Mouse (Mus musculus) cortical plate, adult 2 months (tissue): ENCODE data around the gene Sestd1. TPM values are rescaled to one million over a fixed set of nuclear protein-coding genes. Genes with fewer than 3 reads are reported as not detected.

ENCODE experiments used
- H3K27ac ChIP-seq: fragments of 200-500 bp; 2 replicates; pipeline ENCODE4 v1.5.1; 2012; ENCODE audit warnings: low read length, control low read depth, inconsistent platforms; ENCODE audit not compliant: insufficient read depth
- H3K4me1 ChIP-seq: fragments of 200-500 bp; 2 replicates; pipeline ENCODE4 v1.6.1; 2011; ENCODE audit warnings: low read length; ENCODE audit not compliant: control insufficient read depth, insufficient read depth
- H3K4me3 ChIP-seq: fragments of 200-500 bp; 2 replicates; pipeline ENCODE4 v1.5.1; 2011; ENCODE audit warnings: mild to moderate bottlenecking, low read length, control low read depth; ENCODE audit not compliant: insufficient read depth
- CTCF ChIP-seq: fragments of 200-500 bp; IDR thresholded peaks from 2 replicates; pipeline ENCODE4 v1.5.1; 2011; ENCODE audit warnings: mild to moderate bottlenecking, control low read depth, low read length; ENCODE audit not compliant: insufficient read depth; ENCODE audit errors: extremely low read depth
- POLR2A ChIP-seq: fragments of 200-500 bp; IDR thresholded peaks from 2 replicates; pipeline ENCODE4 v1.6.1; 2011; ENCODE audit warnings: mild to moderate bottlenecking, low read length, control low read depth; ENCODE audit not compliant: insufficient read depth; ENCODE audit errors: extremely low read depth
- polyA plus RNA-seq: library from polyadenylated mRNA; depleted of rRNA; stranded (reverse); fragments of >200 nt; gene quantifications from 2 replicates; pipeline ENCODE4 v1.2.3, GENCODE M21; 2012; rRNA removed

Gene Sestd1
- polyA plus RNA-seq, result 28.9 and 29.2 TPM in 2 replicates

- no peak for TF ChIP-seq CTCF
- TF ChIP-seq POLR2A, result no peak
- Histone ChIP-seq H3K4me1 (peaks cover 3% of the 10 kb centered on the region; the same call in 1 of the 2 replicates), H3K4me3 (peak within 1 kb of the TSS; percentile 70), H3K27ac (0 out of 2 replicates have a peak within 1 kb of the TSS, but pooled peaks have one; percentile 60)
Observed at GRCm38 (mm10) chr2:77280512-77281409, at the start of gene Sestd1. Sestd1 (minus strand) TSS chr2:77280592.

- Histone ChIP-seq H3K4me3 (no peak overlapping the region), H3K27ac (no peak overlapping the region), H3K4me1 (peaks cover 2% of the 10 kb centered on the region; the same call in 1 of the 2 replicates)
- TF ChIP-seq CTCF, result no peak
- no peak for TF ChIP-seq POLR2A
Observed at GRCm38 (mm10) chr2:77327246-77327645, 46.9 kb upstream of the Sestd1 start.

- Histone ChIP-seq H3K4me3 (no peak overlapping the region), H3K27ac (no peak overlapping the region), H3K4me1 (peaks cover 2% of the 10 kb centered on the region; the same call in 1 of the 2 replicates)
- TF ChIP-seq POLR2A, result no peak
- no peak for TF ChIP-seq CTCF
Observed at GRCm38 (mm10) chr2:77323739-77324138, 43.3 kb upstream of the Sestd1 start.

- Histone ChIP-seq H3K4me1 (peaks cover 2% of the 10 kb centered on the region; the same call in 1 of the 2 replicates), H3K27ac (no peak overlapping the region), H3K4me3 (no peak overlapping the region)
- TF ChIP-seq CTCF (no peak), POLR2A (no peak)
Observed at GRCm38 (mm10) chr2:77323156-77323555, 42.8 kb upstream of the Sestd1 start.

GRCm38 (mm10) chr2:77319196-77319595, 38.8 kb upstream of the Sestd1 start:
- no peak for TF ChIP-seq POLR2A
- TF ChIP-seq CTCF, result no peak
- H3K27ac ChIP-seq, result no peak overlapping the region

GRCm38 (mm10) chr2:77316961-77317360, 36.6 kb upstream of the Sestd1 start:
- TF ChIP-seq POLR2A (no peak), CTCF (no peak)
- no peak overlapping the region for H3K27ac ChIP-seq

More at GRCm38 (mm10) chr2:77319196-77319595, 38.8 kb upstream of the Sestd1 start:
- peaks cover 7% of the 10 kb centered on the region for H3K4me1 ChIP-seq
- H3K4me3 ChIP-seq, result no peak overlapping the region

GRCm38 (mm10) chr2:77313846-77314245, 33.5 kb upstream of the Sestd1 start:
- no peak overlapping the region for H3K4me3 ChIP-seq
- H3K4me1 ChIP-seq, result peaks cover 6% of the 10 kb centered on the region
- TF ChIP-seq POLR2A (no peak), CTCF (no peak)
- H3K27ac ChIP-seq, result no peak overlapping the region

More at GRCm38 (mm10) chr2:77316961-77317360, 36.6 kb upstream of the Sestd1 start:
- H3K4me3 ChIP-seq, result no peak overlapping the region
- H3K4me1 ChIP-seq, result peaks cover 6% of the 10 kb centered on the region

GRCm38 (mm10) chr2:77312616-77313015, 32.2 kb upstream of the Sestd1 start:
- H3K4me1 ChIP-seq, result peaks cover 6% of the 10 kb centered on the region
- H3K27ac ChIP-seq, result no peak overlapping the region
- TF ChIP-seq CTCF, result no peak
- no peak for TF ChIP-seq POLR2A
- H3K4me3 ChIP-seq, result no peak overlapping the region

GRCm38 (mm10) chr2:77309313-77309712, 28.9 kb upstream of the Sestd1 start:
- H3K27ac ChIP-seq, result no peak overlapping the region
- no peaks in the 10 kb centered on the region for H3K4me1 ChIP-seq
- no peak for TF ChIP-seq POLR2A
- TF ChIP-seq CTCF, result peak; percentile 33; the same call in 1 of the 2 replicates
- H3K4me3 ChIP-seq, result no peak overlapping the region

GRCm38 (mm10) chr2:77304494-77304893, 24.1 kb upstream of the Sestd1 start:
- Histone ChIP-seq H3K4me3 (no peak overlapping the region), H3K27ac (no peak overlapping the region), H3K4me1 (no peaks in the 10 kb centered on the region)
- no peak for TF ChIP-seq POLR2A
